Mouse (Mus musculus): ENCODE results near the gene Eml1.

GRCm38 (mm10) chr12:108370596-108371428 lies at the start of gene Eml1:
- no peak for TF ChIP-seq CTCF (IDR thresholded peaks at IDR 0.05; ENCODE audit: low read depth)
- TF ChIP-seq EP300 (IDR thresholded peaks at IDR 0.05; ENCODE audit: low read depth): peak; percentile 59; the same call in 1 of the 2 replicates

Measured in heart, postnatal 0 days (tissue).